Mouse (Mus musculus): ENCODE results near the gene Rpl29.

GRCm38 (mm10) chr9:106451298-106451697 is 22.0 kb downstream of the Rpl29 start:
- TF ChIP-seq CTCF (IDR thresholded peaks at IDR 0.05; ENCODE audit: control insufficient read depth, insufficient read depth, low read length) (no peak), POLR2A (IDR thresholded peaks at IDR 0.05; ENCODE audit: borderline replicate concordance, control insufficient read depth, low read depth, low read length) (no peak)
